Mouse (Mus musculus) left cerebral cortex, adult 2 months (tissue): Measurements from ENCODE around the gene Myl4. TPM values are rescaled to one million over a fixed set of nuclear protein-coding genes. Genes with fewer than 3 reads are reported as not detected.
A peak's percentile ranks its signal among the peaks of the same experiment; 100 is the strongest.
"Not testable (repeated sequence)": the region's sequence is repeated elsewhere in the genome, so short reads cannot be mapped to it uniquely, and the experiment has no call there.

Experiments
- DNase-seq, 2 experiments: peaks; one replicate each; pipeline ENCODE4 v3.0.0; 2021 to 2022; ENCODE audit warnings: low spot score in 2 of 2, mixed read lengths in 1 of 2; ENCODE audit errors: extremely low spot score in 1 of 2
- H3K27ac ChIP-seq: fragments of 200-600 bp; 2 replicates; pipeline ENCODE4 v1.8.1; 2022
- H3K4me3 ChIP-seq: fragments of 200-600 bp; 2 replicates; pipeline ENCODE4 v1.8.1; 2022
- CTCF ChIP-seq: fragments of 200-600 bp; IDR thresholded peaks from 2 replicates; pipeline ENCODE4 v1.8.1; 2022; ENCODE audit warnings: antibody characterized with exemption, mild to moderate bottlenecking, moderate library complexity
- intact Hi-C: fragments of 180-260 bp; cut with DNase I; formaldehyde crosslinking; loops from one replicate; pipeline ENCODE4 v1.15.1; 2025
- total RNA-seq, 2 experiments: library from RNA; stranded (reverse); gene quantifications; 2 replicates each; pipeline ENCODE4 v1.2.3; 2021

Gene Myl4
- total RNA-seq, 2 experiments from 2014 or later = 21.3 to 24.5 TPM

DNA sequence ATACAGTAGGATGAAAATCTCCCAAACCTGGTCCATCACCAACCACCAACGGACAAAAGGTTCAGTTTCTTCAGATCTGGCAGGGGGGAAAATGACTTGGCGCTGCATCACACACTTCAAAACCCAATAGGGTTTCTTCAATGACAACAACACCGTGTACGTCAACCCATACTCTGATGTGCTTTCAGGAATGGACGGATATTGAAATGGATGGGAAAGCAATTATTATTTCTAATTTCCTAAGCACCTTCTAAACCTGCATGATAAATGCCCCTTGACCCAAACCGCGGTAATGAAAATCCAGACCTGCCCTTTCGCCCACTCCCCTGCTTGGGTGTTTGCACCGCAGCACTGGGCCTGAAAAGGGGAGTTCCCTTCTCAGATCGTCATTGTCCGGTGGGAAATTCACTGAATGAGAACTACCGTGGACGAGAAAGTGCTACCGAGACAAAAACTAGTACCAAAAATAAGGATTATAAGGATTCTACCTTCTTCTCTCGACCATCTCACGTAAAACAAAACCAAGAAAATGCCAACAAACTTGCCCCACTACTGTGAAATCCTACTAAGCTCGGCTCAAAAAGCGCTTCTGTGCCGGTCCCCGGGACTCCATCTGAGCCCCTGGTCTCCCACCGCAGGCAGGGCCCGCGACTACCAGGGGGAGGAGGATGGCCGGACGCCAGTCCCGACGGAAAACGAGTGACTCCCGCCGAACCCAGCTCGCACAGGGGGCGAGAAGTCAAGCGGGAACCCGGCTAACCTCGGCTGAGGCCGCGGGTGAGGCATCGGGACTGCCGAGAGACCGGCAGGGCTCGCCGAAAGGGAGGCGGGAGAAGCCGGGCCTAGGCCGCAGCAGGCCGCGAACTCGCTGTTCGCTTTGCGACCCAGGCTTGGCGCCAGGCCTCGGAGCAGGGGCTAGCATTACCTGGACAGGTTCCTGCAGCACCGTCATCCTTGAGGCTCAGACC lies 741 bp upstream of the Myl4 start:
- TF ChIP-seq CTCF = no peak
- DNase-seq = no peak
- Histone ChIP-seq H3K27ac (peak overlapping the region; percentile 97), H3K4me3 (peak overlapping the region; percentile 78)
- intact Hi-C loops = no loop called here

DNA sequence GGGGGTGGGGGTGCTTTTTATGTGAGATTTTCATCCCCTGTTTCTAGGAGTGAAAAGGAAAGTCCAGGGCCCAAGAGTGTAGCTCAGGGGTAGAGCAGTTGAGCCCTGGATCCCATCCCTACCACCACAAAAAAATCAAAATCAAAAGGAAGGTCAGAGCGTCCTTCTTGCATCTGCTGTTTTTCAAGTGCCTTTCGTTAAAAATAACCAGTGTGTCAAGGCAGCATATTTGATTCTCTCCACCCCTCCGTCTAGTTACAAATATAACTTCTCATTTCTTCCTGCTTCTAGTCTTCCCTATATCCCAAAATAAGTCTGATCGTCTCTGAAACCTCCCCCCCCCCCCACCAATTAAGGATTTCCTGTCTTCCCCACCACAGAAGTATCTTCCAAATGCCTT lies 7.6 kb downstream of the Myl4 start:
- H3K27ac ChIP-seq = peak overlapping the region; percentile 76
- H3K4me3 ChIP-seq = no peak overlapping the region
- intact Hi-C loops = no loop called here
- TF ChIP-seq CTCF = no peak
- no peak for DNase-seq

DNA sequence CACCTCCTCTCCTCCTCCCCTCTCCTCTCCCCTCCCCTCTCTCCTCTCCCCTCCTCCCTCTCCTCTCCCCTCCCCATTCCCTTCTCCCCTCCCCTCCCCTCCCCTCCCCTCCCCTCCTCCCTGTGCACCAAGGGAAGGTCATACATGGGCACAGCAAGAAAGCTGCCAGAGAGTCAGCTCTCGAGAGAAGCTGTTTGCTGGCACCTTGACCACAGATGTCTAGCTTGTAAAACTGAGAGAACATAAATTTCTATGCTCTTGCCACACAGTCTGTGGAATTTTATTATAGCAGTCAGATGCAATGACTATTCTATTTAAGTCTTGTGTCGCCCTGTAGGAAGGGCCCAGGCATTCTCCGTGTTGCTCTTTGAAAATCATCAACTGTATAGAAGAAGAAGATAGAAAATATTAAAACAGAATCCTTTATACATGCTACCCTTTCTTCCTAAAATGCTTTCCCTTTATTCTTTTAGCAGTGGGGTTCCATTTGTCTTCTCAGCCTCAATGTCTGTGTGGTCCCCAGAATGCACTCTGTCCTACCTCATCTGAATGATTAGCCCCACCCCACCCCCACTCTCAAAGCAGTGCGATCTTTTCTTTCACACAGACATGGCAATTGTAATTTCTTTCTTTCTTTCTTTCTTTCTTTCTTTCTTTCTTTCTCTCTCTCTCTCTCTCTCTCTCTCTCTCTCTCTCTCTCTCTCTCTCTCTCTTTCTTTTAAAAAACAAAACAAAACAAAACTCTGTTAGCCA lies 8.4 kb downstream of the Myl4 start:
- DNase-seq = no peak
- intact Hi-C loops = no loop called here
- no peak overlapping the region for H3K4me3 ChIP-seq
- H3K27ac ChIP-seq = peak overlapping the region; percentile 76
- TF ChIP-seq CTCF = no peak

DNA sequence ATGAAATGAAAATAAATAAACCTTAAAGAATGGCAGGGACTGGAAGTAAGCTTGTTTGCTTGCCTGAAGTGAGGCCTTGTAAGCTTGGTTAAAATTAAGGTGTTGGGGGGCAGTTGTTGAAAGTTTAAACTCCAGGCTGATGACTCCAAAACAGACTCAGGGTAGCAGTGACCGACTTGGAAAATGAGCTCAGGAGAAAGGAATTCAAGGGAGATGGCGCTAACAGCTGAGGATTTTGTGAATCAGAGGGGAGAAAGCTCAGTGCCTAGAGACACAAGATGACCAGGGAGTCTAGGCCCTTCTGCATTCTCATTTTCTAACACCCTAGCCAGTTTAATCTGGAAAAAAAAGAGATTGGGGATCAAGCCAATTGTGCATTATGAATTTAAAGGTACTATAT lies 10.5 kb downstream of the Myl4 start:
- intact Hi-C loops = no loop called here
- DNase-seq = no peak
- H3K27ac ChIP-seq = no peak overlapping the region
- TF ChIP-seq CTCF = no peak
- H3K4me3 ChIP-seq = no peak overlapping the region

DNA sequence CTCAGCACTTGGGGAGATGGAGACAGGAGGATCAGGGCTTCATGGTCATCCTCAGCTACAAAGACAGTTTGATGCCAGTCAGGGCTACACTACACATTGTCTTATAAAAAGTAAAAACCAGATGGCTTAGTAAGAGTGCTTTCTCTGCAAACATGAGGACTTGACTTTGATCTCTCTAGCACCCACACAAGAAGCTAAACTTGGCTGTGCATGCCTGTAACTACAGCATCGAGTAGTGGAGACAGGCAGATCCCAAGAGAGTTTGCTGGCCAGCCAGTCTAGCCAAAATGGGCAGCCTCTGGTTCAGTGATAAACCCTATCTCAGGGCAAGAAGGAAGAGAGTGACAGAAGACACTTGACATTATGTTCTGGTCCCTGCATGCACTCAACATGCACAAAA lies 13.0 kb downstream of the Myl4 start:
- TF ChIP-seq CTCF = no peak
- DNase-seq = no peak
- Histone ChIP-seq H3K4me3 (no peak overlapping the region), H3K27ac (peak overlapping the region; percentile 41; the same call in 1 of the 2 replicates)
- intact Hi-C loops = no loop called here

DNA sequence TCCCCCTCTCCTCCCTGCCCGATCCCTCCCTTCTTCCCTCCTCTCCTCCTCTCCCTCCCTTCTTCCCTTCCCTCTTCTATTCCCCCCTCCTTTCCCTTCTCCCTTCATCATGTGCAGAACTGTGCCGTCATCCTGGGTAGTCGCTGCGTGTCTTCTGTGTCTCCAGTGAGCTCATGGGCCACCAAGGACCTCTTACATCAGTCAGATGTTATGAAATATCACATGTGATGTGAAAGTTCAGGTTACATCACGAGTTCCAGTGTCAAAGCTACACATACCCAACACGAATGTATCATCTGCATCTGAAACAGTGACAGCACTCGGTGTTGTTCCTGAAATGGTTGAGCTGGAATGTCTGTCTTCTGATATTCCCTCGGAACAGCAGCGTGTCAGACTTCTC lies 14.7 kb downstream of the Myl4 start:
- TF ChIP-seq CTCF = no peak
- DNase-seq = no peak
- intact Hi-C loops = no loop called here
- Histone ChIP-seq H3K27ac (no peak overlapping the region; the same call in 1 of the 2 replicates), H3K4me3 (no peak overlapping the region)

DNA sequence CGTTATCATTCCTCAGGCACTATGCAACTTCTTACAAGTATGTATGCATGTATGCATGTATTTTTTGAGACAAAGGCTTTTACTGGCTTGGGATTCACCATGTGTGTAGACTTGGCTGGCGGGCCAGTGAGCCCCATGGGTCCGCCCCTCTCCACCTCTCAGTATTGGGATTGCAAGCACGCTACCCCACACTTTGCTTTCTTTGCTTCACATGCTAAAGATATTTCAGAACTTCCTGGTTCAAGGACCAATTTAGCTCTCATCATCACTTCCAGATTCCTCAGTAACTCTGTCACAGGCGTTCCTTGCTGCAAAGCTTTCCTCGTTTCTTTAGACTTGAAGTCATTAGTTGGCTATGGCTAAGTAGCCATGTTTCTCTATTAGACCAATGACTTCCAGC lies 15.6 kb downstream of the Myl4 start:
- Histone ChIP-seq H3K4me3 (no peak overlapping the region), H3K27ac (peak overlapping the region; percentile 28; the same call in 1 of the 2 replicates)
- no peak for DNase-seq
- no peak for TF ChIP-seq CTCF
- intact Hi-C loops = no loop called here

DNA sequence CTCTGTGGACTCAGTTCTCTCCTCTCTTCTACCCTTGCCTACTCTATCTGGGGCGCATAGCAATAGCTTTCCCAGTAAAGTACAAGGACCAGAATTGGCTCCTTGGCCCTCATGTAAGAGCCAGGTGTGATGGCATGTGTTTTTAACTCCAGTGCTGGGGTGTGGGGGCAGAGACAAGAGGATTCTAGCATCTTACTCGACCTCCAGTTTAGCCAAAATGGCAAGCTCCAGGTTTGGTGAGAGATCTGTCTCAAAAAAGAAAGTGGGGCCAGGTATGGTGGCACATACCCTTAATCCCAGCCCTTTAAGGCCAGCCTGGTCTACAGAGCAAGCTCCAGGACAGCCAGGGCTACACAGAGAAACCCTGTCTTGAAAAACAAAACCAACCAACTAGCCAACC lies 16.3 kb downstream of the Myl4 start:
- DNase-seq = no peak
- Histone ChIP-seq H3K4me3 (no peak overlapping the region), H3K27ac (peak overlapping the region; percentile 59)
- intact Hi-C loops = no loop called here
- TF ChIP-seq CTCF = no peak

DNA sequence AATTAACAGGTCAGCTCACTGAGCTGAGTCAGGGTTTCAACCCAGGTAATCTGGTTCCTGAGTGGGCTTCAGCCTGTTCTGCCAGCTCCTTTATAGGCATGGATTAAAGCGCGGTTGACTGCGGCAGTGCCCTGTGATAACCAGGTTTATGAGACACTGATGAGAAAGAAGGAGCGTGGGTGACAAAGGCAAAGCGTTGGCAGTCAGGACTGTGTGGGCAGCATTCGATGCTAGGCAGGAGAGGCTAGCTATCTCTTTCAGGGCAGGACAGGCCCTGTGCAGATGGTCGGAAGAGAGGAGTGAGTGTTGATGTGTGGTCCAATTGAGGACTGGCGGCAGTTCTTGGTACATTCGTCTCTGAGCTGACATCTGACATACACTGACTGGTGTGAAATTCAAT lies 17.3 kb downstream of the Myl4 start:
- intact Hi-C loops = no loop called here
- peak overlapping the region; percentile 70 for H3K27ac ChIP-seq
- H3K4me3 ChIP-seq = no peak overlapping the region
- no peak for DNase-seq
- no peak for TF ChIP-seq CTCF

DNA sequence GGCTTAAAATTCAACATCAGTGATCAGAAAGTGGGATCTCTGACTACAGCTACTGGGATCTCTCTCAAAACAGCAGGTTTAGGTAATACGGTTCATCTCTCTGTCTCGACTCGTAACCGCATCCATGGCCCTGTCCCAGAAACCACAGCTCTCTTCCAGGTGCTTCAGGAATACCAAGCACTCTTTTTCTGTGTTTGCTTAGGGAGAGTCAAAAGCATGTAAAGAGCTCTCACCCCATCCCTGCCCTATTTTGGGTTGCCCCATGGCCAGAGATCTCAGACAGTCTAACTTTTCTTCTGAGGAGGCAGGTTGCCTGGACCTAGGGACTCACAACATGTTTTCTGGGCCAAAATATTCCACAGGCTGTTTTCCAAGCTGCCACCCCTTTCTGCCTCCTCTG lies 17.9 kb downstream of the Myl4 start:
- no peak for TF ChIP-seq CTCF
- Histone ChIP-seq H3K27ac (no peak overlapping the region; the same call in 1 of the 2 replicates), H3K4me3 (no peak overlapping the region)
- intact Hi-C loops = no loop called here
- no peak for DNase-seq

DNA sequence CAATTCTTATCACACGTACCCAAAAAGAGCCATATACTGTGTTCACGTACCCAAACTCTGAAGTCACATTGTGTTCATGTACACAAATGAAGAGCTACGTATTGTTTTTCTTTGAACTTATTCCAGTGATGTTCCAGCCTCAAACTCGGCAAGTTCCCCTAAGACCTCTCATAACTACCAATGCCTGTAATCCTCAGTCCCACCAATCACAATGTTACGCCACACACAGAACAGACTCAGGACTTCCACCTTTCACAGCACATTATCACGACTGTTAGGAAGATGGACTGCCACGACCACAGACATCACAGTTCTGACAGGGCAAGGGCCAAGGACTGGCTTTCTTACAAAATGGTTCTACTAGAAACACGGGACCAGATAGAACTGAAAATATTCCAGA lies 20.1 kb downstream of the Myl4 start:
- DNase-seq, intact Hi-C loops, H3K4me3 ChIP-seq, H3K27ac ChIP-seq: not testable (repeated sequence)

DNA sequence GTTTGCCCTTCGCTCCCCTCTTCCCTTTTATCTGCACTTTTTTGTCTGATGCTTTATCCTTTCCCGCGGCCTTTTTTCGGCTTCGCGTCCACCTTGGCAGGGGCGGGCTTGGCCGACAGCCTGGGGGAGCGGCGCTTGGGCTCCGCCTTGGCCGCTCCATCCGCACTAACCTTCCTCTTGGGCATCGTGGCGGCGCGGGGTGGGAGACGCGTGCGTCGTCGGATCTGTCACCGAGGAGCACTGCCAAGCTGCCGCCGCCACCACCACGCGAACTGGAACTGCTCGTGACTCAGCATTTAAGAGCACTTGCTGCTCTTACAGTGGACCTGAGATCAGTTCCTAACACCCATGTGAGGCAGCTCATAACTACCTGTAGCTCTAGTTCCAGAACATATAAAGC lies 20.9 kb downstream of the Myl4 start:
- DNase-seq = peak; percentile 45 to 47
- intact Hi-C loops = not testable (repeated sequence)
- Histone ChIP-seq H3K27ac (peak overlapping the region; percentile 51; the same call in 1 of the 2 replicates), H3K4me3 (peak overlapping the region; percentile 41)
